Mouse (Mus musculus) ES-Bruce4 (cell line): Measurements from ENCODE around the gene Gm10197. TPM values are rescaled to one million over a fixed set of nuclear protein-coding genes. Genes with fewer than 3 reads are reported as not detected.
A peak's percentile ranks its signal among the peaks of the same experiment; 100 is the strongest.

ENCODE experiments used
- H3K27ac ChIP-seq: 2 replicates; pipeline ENCODE4 v1.5.1; 2012; ENCODE audit warnings: low read length, inconsistent platforms; ENCODE audit not compliant: insufficient read depth
- H3K27me3 ChIP-seq: 2 replicates; pipeline ENCODE4 v1.6.1; 2012; ENCODE audit warnings: mild to moderate bottlenecking, low read length, inconsistent platforms; ENCODE audit not compliant: control insufficient read depth, poor library complexity, insufficient read depth, severe bottlenecking
- H3K36me3 ChIP-seq: 2 replicates; pipeline ENCODE4 v1.6.1; 2012; ENCODE audit warnings: inconsistent platforms, mild to moderate bottlenecking, low read length, moderate library complexity; ENCODE audit not compliant: control insufficient read depth, poor library complexity, insufficient read depth, severe bottlenecking
- H3K4me1 ChIP-seq: one replicate; pipeline ENCODE4 v1.8.1; 2011; ENCODE audit warnings: low read length; ENCODE audit not compliant: control insufficient read depth, insufficient read depth
- H3K4me3 ChIP-seq: 2 replicates; pipeline ENCODE4 v1.5.1; 2011; ENCODE audit warnings: low read depth, mild to moderate bottlenecking, low read length
- H3K9ac ChIP-seq: 2 replicates; pipeline ENCODE4 v1.6.1; 2012; ENCODE audit warnings: low read depth, mild to moderate bottlenecking, inconsistent platforms; ENCODE audit not compliant: poor library complexity, severe bottlenecking
- H3K9me3 ChIP-seq: replicated peaks from 2 replicates; pipeline ENCODE4 v1.6.1; 2012; ENCODE audit warnings: mild to moderate bottlenecking, low read length, inconsistent platforms; ENCODE audit not compliant: control insufficient read depth, poor library complexity, insufficient read depth, severe bottlenecking
- CTCF ChIP-seq: IDR thresholded peaks from one replicate; pipeline ENCODE4 v1.8.1; 2011; ENCODE audit warnings: low read depth, low read length
- EP300 ChIP-seq: IDR thresholded peaks from 2 replicates; pipeline ENCODE4 v1.6.1; 2011; ENCODE audit warnings: low read depth, low read length; ENCODE audit not compliant: insufficient read depth
- POLR2A ChIP-seq: IDR thresholded peaks from one replicate; pipeline ENCODE4 v1.8.1; 2011; ENCODE audit warnings: low read length; ENCODE audit not compliant: insufficient read depth
- polyA plus RNA-seq: library from polyadenylated mRNA; stranded (reverse); fragments of >200 nt; gene quantifications from 2 replicates; pipeline ENCODE4 v1.2.4, GENCODE M21; 2011; ENCODE audit warnings: low read depth; ENCODE audit not compliant: missing spikeins, insufficient read depth, insufficient read length

Gene Gm10197
- polyA plus RNA-seq, 1 experiment = not detected

DNA sequence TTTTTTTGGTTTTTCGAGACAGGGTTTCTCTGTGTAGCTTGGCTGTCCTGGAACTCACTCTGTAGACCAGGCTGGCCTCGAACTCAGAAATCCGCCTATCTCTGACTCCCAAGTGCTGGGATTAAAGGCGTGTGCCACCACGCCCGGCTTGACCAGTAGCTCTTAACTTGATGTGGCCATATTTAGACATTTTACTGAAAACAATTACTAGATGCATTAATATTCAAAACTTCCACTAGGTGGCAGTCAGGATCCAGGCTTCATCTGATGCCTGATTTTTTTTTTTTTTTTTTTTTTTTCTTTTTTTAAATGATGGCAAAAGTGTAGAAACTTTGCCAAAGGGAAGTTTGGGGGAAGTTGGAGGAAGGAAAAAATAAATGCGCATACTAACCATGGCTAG is 23.0 kb upstream of the Gm10197 start:
- H3K4me3 ChIP-seq = no peak overlapping the region
- no peaks in the 10 kb centered on the region for H3K27me3 ChIP-seq
- H3K9ac ChIP-seq = no peak overlapping the region
- H3K36me3 ChIP-seq = no peaks in the 10 kb centered on the region
- no peaks in the 10 kb centered on the region for H3K9me3 ChIP-seq
- no peak overlapping the region for H3K27ac ChIP-seq
- TF ChIP-seq CTCF (no peak), POLR2A (no peak), EP300 (no peak)
- no peaks in the 10 kb centered on the region for H3K4me1 ChIP-seq

DNA sequence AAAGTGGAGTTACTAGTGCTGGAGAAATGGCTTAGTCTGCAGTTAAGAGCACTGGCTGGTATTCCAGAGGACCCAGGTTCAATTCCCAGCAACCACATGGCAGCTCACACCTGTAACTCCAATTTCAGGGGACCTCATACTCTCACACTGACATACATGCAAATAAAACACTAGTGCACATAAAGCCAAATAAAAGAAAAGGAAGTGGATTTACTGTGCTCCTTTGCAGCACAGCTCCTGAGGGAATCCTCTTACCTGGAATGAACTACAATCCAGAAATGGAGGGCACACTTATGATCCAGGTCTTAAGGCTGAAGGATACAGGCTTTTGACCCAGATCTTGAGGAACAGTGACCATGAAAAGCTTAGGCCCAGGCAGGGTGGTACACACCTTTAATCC is 22.1 kb upstream of the Gm10197 start:
- Histone ChIP-seq H3K27ac (peak overlapping the region; percentile 62), H3K9me3 (no peaks in the 10 kb centered on the region), H3K4me3 (no peak overlapping the region), H3K36me3 (peaks cover 4% of the 10 kb centered on the region), H3K27me3 (no peaks in the 10 kb centered on the region), H3K9ac (0 out of 2 replicates have a peak overlapping the region, but pooled peaks have one; percentile 4), H3K4me1 (no peaks in the 10 kb centered on the region)
- TF ChIP-seq POLR2A (no peak), EP300 (no peak), CTCF (no peak)

DNA sequence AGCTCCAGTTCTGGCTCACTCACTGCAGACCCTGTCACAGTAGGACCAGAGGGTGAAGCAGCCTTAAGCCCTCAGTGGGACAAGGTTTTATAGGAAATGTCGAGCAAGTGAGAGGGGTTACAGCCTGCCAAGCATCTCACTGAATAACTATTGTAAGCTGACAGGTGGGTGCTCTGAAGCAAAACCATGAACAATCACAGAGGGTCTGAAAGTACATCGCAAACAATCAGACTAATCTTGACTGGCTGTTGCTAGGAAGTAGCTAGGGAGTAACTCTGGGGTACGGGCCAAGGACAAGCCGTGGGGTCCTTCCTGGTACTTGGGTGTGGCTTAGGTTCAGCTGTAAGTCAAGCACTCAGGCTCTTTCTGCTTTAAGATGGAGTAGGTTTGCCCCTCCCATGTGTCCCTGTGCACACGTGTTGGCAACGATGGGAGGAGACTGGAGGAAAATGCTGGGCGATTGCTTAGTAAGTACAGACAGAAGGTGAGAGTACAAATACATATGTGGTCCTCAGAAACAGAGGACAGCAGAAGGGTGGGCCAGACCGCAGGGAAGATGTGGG is 21.3 kb upstream of the Gm10197 start:
- no peaks in the 10 kb centered on the region for H3K9me3 ChIP-seq
- peak overlapping the region; percentile 62 for H3K27ac ChIP-seq
- no peak overlapping the region for H3K4me3 ChIP-seq
- H3K4me1 ChIP-seq = no peaks in the 10 kb centered on the region
- TF ChIP-seq EP300 (0 out of 2 replicates have a peak, but pooled peaks have one; percentile 26), POLR2A (no peak)
- H3K27me3 ChIP-seq = no peaks in the 10 kb centered on the region
- H3K9ac ChIP-seq = peak overlapping the region; percentile 21; the same call in 1 of the 2 replicates
- peaks cover 12% of the 10 kb centered on the region for H3K36me3 ChIP-seq

DNA sequence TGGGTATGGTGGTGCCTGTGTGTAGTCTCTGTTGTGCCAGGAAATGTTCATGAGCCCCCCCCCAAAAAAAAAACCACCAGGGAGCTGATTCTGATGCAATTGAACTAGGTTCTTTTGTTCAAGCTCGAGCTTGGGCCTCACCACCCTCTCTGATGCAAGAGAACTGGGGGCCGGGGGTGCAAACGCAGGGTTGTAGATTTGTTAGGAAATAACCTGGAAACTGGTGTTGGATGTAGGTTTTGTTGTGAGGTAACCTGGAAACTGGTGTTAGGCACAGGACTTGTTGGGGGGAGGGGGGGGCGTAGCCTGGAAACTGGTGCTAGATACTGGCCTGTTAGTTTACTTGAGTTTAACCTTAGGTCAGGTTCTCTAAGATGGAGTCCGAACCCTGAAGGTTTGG is 20.2 kb upstream of the Gm10197 start:
- no peaks in the 10 kb centered on the region for H3K9me3 ChIP-seq
- H3K9ac ChIP-seq = peak overlapping the region; percentile 84
- no peaks in the 10 kb centered on the region for H3K4me1 ChIP-seq
- peaks cover 23% of the 10 kb centered on the region for H3K36me3 ChIP-seq
- TF ChIP-seq CTCF (no peak), EP300 (no peak), POLR2A (no peak)
- peak overlapping the region; percentile 89 for H3K4me3 ChIP-seq
- no peaks in the 10 kb centered on the region for H3K27me3 ChIP-seq
- H3K27ac ChIP-seq = peak overlapping the region; percentile 87

DNA sequence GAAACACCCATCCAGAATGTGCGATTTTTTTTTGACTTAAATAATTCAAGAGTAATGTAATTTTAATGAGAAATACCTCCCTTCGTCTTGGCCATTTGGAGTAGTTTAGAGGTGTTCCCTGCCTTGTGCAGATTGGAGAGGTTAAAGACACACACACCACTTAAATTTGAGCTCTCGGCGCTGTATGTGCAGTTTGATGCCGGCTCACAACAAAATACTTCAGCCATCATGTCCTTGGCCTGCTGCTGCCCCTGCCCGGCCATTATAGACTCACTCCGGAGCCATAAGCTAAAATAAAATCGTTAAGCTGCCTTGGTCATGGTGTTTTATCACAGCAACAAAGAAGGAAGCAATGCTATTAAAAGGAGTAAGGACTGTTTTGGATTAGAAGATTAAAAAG is 19.8 kb upstream of the Gm10197 start:
- no peak for TF ChIP-seq POLR2A
- no peak for TF ChIP-seq EP300
- no peak for TF ChIP-seq CTCF
- Histone ChIP-seq H3K9me3 (no peaks in the 10 kb centered on the region), H3K36me3 (peaks cover 25% of the 10 kb centered on the region), H3K4me3 (peak overlapping the region; percentile 89), H3K9ac (peak overlapping the region; percentile 84), H3K4me1 (no peaks in the 10 kb centered on the region), H3K27me3 (no peaks in the 10 kb centered on the region), H3K27ac (peak overlapping the region; percentile 87)

DNA sequence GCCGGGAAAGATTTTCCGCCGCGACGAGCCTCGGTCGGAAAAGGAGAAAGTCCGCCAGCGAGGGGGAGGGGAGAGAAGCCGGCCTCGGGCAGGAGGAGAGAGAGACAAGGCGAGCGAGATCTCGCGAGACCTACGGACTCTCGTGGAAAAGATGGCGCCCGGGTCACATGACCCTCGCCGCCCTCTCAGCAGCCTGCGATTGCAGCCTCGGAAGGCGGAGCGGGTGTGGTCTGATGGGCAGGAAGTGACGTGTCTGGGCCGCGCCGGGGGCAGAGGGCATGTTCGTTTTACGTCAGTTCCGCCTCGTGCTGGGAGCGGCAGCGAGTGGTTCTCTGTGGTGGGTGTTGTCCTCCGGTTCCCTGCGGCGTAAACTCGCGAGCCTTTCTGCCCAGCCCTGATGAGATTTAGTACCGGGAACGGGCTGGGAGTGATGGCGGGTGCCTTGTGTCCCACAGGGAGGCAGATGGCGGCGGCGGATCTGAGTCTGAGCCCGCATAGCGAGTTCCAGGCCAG is 19.0 kb upstream of the Gm10197 start, which contains the start of gene Smndc1:
Gene Smndc1 (minus strand): TSS at position 84 of the 513 bp plus-strand sequence.
- Histone ChIP-seq H3K4me3 (peak within 1 kb of the TSS; percentile 89), H3K4me1 (no peaks in the 10 kb centered on the region), H3K9me3 (no peaks in the 10 kb centered on the region), H3K27ac (peak within 1 kb of the TSS; percentile 87), H3K9ac (peak within 1 kb of the TSS; percentile 95), H3K36me3 (peaks cover 34% of the 10 kb centered on the region), H3K27me3 (no peaks in the 10 kb centered on the region)
- TF ChIP-seq POLR2A = peak; percentile 64
- peak; percentile 75; the same call in 1 of the 2 replicates for TF ChIP-seq EP300
- no peak for TF ChIP-seq CTCF
